7 mouse cellular contexts compared by ENCODE assay signal in the genomic region with DNA sequence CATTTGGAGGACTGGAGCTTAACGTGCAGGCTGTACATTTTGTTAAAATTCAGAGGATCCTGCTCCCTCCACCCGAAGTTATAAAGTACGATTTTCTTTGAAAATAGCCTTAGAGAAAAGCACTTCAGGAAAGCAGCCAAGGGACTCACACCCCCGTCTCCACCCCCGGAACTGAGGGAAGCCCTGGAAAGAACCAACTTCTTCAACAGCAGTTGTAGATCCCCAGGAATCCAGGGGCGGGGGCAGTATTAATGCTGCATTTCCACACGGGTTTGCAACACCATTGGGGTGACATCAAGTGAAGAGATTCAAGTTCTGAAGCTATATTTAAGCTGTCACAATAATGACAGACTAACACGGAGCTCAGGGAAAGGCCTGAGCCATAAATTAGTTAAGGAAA. TPM values are rescaled to one million over a fixed set of nuclear protein-coding genes. Genes with fewer than 3 reads are reported as not detected.
DNase-seq lines count a peak whose midpoint lies in the region; ATAC-seq and TF ChIP-seq lines count a peak whose summit lies in the region.

No protein-coding gene starts in this region.

- TF ChIP-seq POLR2A in testis, adult 2 months (IDR thresholded peaks at IDR 0.05; ENCODE audit: control insufficient read depth, low read depth, low read length) = no peak

- WGBS in midbrain, embryonic 10.5 days = 33% methylated on average over 8 of the region's 8 CpGs

- no peak for ATAC-seq in inflammation-experienced regulatory T-cells, adult 6 months

- no peak for TF ChIP-seq CTCF in testis, adult 2 months (IDR thresholded peaks at IDR 0.05; ENCODE audit: control insufficient read depth, insufficient read depth, insufficient replicate concordance, low read depth, low read length)

- no peak for DNase-seq in testis, postnatal 14 days (ENCODE audit: low spot score)
- peak; percentile 52 to 85 for DNase-seq in frontal cortex, adult 2 months (ENCODE audit: extremely low spot score in 1 of 2, low spot score in 1 of 2)
- DNase-seq in midbrain, embryonic 10.5 days (ENCODE audit: low spot score) = no peak
- peak; percentile 76 for DNase-seq in telencephalon, adult 2 months (ENCODE audit: low read depth, low spot score)
- DNase-seq in thymus, postnatal 0 days (ENCODE audit: low spot score) = no peak

- H3K36me3 ChIP-seq in testis, adult 2 months (ENCODE audit: control insufficient read depth, insufficient read depth, low read length) = no peaks in the 10 kb centered on the region
- peaks cover 9% of the 10 kb centered on the region for H3K36me3 ChIP-seq in midbrain, embryonic 10.5 days

- no peaks in the 10 kb centered on the region for H3K9me3 ChIP-seq in midbrain, embryonic 10.5 days (replicated peaks)

- H3K4me3 ChIP-seq in testis, adult 2 months (ENCODE audit: control insufficient read depth, low read depth, low read length) = peak overlapping the region; percentile 86
- H3K4me3 ChIP-seq in midbrain, embryonic 10.5 days = peak overlapping the region; percentile 69

- H3K4me1 ChIP-seq in testis, adult 2 months (ENCODE audit: control insufficient read depth, insufficient read depth, low read length) = peaks cover 25% of the 10 kb centered on the region
- peaks cover 74% of the 10 kb centered on the region for H3K4me1 ChIP-seq in midbrain, embryonic 10.5 days

- no peak overlapping the region for H3K27ac ChIP-seq in testis, adult 2 months (ENCODE audit: control insufficient read depth, insufficient read depth, low read depth, low read length)
- H3K27ac ChIP-seq in midbrain, embryonic 10.5 days (replicated peaks) = peak overlapping the region; percentile 96

- peaks cover 7% of the 10 kb centered on the region for H3K27me3 ChIP-seq in testis, adult 2 months (ENCODE audit: control insufficient read depth, insufficient read depth, low read length)
- peaks cover 52% of the 10 kb centered on the region for H3K27me3 ChIP-seq in midbrain, embryonic 10.5 days (ENCODE audit: low read depth, poor library complexity, severe bottlenecking)

RNA-seq across cellular contexts. Expression of a gene that starts 0.9 kb away (rescaled TPM):
- 73.0 and 78.9 TPM in 2 replicates for polyA plus RNA-seq in testis, adult 2 months (2012; rRNA removed)
- polyA plus RNA-seq in frontal cortex, adult 2 months (2012; rRNA removed) = 39.6 and 40.3 TPM in 2 replicates
- polyA plus RNA-seq in midbrain, embryonic 10.5 days (2016; fragmentation: Nextera tagmentation; extraction: Ambion mirVana) = 90.7 and 126 TPM in 2 replicates
- 1 to 10 TPM in 1 of 3 experiments, under 1 TPM in 1, not detected in 1; 0.13 to 1.5 TPM for polyA plus RNA-seq in inflammation-experienced regulatory T-cells, adult 6 months (2017; shearing (Covaris generic))
- polyA plus RNA-seq in thymus, postnatal 0 days (2015; fragmentation: Nextera tagmentation; extraction: Ambion mirVana) = 0.13 and 0.23 TPM in 2 replicates

RNA-seq across cellular contexts. Expression of a gene that starts 43.9 kb away (rescaled TPM):
- 5.8 and 6.3 TPM in 2 replicates for polyA plus RNA-seq in testis, adult 2 months (2012; rRNA removed)
- 3.5 and 4.3 TPM in 2 replicates for polyA plus RNA-seq in frontal cortex, adult 2 months (2012; rRNA removed)
- polyA plus RNA-seq in midbrain, embryonic 10.5 days (2016; fragmentation: Nextera tagmentation; extraction: Ambion mirVana) = 413 and 444 TPM in 2 replicates
- polyA plus RNA-seq in inflammation-experienced regulatory T-cells, adult 6 months (2017; shearing (Covaris generic)) = 100 to 1,000 TPM in 1 of 3 experiments, 10 to 100 TPM in 2; 31.9 to 201 (median 58.8) TPM
- 339 and 404 TPM in 2 replicates for polyA plus RNA-seq in thymus, postnatal 0 days (2015; fragmentation: Nextera tagmentation; extraction: Ambion mirVana)

Comparison
In these comparisons a context has a peak if more than half of its experiments do, and no peak if none do; other contexts are left out.
1. DNase-seq: peak in frontal cortex, adult 2 months (2 of 2) and telencephalon, adult 2 months (single experiment); none in testis, postnatal 14 days (single experiment), midbrain, embryonic 10.5 days (single experiment) and thymus, postnatal 0 days (single experiment).
2. RNA of a gene that starts 0.9 kb away (polyA plus RNA-seq): 90.7 to 126 TPM in midbrain, embryonic 10.5 days, 73.0 to 78.9 TPM in testis, adult 2 months and 39.6 to 40.3 TPM in frontal cortex, adult 2 months; 0.13 to 0.23 TPM in thymus, postnatal 0 days and 0.13 to 1.5 TPM in inflammation-experienced regulatory T-cells, adult 6 months; every median in the first group is over 10 times any median in the second.